Mouse (Mus musculus) retina, postnatal 1 day (tissue): ENCODE data around the gene Nid1.
"Not testable (repeated sequence)": the region's sequence is repeated elsewhere in the genome, so short reads cannot be mapped to it uniquely, and the experiment has no call there.

ENCODE experiments used
- DNase-seq: peaks from one replicate; pipeline ENCODE4 v3.0.0-alpha.2; 2012

The Nid1 gene

DNA sequence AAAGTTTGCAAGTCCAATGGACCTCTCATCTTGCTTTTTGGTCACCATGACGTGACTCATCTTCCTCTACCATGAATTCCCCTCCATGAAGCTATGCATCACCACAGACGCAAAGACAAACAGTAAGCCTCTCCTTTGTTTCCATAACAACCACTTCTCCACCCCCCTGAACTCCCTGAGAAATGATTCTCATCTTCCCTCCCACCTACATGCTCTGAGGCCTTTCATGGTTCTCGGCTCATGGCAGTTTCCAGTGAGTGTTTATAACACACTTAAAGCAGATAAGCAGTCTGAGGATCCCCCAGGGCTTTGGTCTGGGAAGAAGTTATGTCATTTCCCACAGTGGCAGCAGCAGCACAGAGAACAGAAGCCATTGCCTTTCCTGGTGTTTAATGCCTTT lies 56.2 kb downstream of the Nid1 start:
- DNase-seq = no peak

DNA sequence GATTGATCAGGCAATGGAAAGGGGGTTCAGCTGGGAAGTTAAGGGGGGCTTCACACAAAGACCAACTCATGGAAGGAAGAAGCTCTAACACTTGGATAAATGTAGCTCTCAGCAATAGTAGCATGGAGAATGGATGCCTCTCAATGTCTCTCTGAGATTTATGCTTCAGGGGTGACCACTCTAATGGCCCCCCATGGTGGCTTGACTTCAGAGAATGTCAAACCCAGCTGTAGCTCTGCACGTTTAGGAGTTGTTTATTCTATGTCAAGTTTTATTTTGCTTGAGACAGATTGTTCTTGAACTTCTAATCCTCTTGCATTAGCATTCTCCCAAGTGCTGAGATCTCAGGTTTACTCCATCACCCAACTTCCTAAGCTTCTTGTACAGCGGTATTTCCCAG lies 60.7 kb downstream of the Nid1 start:
- DNase-seq = no peak

GRCm38 (mm10) chr13:13502406-13502805 lies 65.1 kb downstream of the Nid1 start:
- DNase-seq = no peak

GRCm38 (mm10) chr13:13503695-13504386 lies 66.5 kb downstream of the Nid1 start:
- DNase-seq = no peak

DNA sequence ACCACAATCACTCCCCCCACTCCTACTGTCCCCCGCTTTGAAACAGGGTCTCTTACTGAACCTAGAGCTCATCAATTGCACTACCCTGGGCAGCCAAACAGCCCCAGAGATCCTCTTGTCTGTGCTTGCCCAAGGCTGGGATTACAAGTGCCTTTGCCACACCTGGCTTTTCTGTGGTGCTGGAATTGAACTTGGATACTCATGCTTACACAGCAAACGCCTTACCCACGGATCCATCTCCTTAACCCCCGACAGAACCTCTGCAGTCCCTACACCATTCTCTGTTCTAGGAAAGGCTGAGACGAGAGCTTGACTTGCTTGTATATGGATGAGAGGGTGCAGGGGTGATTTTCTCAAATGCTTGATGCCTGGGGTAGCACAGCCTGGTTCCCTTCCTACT lies 67.7 kb downstream of the Nid1 start:
- DNase-seq = no peak

- no peak for DNase-seq
These were observed 69.2 kb downstream of the Nid1 start for GRCm38 (mm10) chr13:13506556-13506955.

- no peak for DNase-seq
These were observed 77.5 kb downstream of the Nid1 start for GRCm38 (mm10) chr13:13514861-13515260.

DNA sequence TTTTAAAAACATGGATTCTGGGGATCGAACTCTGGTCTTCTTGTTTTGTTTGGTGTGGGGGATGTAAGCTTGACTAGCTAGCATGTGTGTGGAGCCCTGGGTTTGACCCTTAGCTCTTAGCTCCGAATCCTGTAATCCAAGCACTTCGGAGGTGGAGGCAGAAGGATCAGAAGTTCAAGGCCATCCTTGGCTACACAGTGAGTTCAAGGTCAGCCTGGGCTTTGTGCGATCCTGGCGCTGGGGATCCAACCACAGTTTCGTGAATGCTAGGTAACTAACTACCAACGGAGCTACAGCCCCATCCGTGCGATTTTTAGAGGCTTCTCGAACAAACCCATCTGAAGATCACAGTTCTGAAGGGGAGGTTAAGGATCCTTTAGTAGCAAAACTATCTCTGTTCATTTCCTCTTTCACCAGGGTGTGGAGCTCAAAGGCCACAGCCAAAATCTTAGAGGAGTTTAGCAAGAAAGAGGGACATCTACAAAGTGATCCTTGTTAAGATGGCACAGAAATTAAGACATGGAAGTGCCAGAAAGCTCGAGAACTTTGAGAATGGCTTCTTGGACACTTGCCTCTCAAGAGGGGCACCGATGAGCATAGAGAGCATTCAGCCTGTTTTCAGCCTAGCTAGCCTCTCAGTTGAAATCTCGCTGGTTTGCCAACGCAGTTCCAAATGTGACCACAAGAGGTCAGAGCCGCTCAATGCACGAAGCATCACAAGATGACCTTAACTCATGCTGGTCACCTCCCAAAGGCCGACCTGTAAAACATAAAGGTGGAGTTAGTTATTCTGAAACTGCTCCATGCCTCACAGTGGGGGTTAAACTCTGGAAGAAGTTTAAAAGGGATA lies 79.2 kb downstream of the Nid1 start:
- DNase-seq = peak; percentile 81

DNA sequence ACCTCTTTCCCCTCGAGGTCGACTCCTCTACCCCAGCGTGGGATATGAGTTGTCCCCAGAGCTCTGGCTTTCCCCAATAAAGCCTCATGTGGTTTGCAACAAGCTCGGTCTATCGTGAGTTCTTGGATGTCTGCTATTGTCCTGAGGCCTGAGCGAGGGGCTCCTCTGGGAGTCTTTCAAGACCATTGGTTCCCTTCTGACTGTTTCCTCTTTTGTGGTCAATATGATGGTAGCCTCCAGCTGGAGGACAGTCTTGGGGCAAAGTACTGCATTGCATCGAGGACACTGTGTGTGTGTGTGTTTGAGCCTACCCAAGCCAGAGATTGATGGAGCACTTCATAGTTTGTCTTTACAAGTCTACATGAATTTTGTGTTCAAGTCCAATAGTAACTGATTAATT lies 80.8 kb downstream of the Nid1 start:
- DNase-seq = no peak

DNA sequence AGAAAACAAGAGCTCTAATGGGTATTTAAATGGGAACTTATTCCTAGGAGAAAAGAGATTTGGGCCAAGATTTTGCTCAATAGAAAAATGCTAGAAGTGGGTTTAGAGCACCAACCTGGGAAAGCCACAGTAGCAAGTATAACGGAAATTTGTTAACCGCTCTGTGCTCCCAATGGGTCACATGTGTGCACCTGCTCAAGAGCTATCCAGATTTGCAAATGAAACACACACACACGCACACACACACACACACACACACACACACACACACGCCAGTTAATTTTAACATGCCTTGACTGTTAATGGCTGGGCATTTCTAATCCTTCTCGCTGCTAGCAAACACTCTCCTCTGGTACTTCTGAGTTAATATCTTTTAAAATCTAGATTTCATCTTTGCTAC lies 83.1 kb downstream of the Nid1 start:
- no peak for DNase-seq

DNA sequence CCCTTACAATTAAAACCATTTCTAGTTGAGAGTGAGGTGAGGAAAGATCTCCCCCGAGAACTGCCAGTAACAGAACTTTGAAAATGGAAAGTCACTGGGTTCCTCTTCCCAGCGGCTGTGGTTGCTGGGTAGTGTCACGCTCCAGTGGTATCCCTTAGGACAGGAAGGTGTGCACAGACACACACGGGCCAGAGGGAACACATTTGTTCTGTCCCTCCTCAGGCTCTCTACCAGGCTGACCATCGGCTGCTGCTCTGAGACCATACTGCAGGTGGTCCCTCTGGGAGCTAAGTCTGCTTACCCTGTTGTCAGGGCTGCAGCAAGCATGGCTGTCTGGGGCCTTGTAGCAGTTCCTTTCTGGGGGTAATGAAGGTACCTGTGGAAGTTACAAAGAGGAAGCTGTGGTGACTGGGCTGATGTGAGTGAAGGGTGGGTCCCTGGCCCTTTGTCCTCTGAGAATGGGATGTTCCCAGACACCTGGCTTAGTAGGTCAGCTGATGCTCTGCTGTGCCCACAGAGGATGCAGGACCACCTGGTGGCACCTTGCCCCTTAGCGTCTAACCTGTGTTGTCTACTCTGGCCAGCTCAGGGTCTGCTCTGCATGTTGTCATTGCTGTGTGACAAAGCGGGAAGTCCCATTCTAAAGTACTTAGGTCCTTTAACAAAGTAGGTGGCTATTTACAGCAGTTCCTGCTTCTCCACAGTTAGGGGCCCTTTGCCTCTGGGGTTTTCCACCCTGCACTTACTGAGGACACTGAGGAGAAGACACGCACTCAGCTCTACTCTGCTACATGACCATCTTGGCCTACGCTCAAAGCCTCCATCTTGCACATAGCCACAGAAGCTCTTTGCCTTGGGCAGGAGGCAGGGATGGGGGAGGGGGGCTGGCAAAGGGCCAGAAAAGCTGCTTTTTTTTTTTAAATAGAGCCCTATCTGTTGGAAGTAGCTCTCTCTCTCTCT lies 86.6 kb downstream of the Nid1 start:
- DNase-seq = peak; percentile 24

DNA sequence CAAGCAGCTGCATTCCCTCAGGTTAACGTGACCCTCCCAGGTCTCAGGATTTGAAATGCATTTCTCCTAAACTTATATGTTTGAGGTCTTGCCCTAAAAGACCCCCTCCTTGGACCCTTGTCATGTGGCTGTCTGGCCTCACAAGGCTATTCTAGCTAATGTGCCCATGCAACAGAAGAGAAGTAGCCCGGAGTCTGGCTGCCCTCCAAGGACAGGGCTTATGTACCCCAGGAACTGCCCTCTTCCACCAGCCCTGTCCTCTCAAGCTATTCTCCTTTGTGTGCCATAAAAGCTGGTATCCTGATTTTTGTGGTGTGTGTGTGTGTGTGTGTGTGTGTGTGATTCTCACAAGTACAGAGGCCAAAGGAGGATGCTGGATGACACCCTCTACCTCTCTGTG lies 87.9 kb downstream of the Nid1 start:
- DNase-seq = no peak

GRCm38 (mm10) chr13:13525877-13526276 lies 88.5 kb downstream of the Nid1 start:
- DNase-seq = no peak

DNA sequence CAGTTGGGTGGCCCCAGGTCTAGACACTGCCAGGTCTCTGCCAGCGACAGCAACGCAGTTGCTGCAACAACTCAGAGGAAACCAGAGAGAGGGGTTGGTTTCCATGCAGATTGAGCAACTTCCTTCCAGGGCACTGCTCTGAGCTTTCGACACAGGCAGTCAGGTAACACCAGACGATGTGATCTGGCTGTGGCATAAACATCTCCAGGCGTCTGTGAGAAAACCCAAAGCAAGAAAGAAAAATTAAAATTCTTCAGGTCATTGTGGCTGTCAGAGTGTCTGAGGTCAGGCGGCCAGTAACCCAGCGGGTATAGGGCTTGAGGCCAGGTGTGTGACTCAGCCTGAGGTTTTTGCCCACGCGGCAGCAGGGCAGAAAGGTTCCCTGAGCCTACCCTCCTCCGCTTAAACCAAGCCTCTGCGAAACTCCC lies 91.8 kb downstream of the Nid1 start:
- DNase-seq = no peak

GRCm38 (mm10) chr13:13530913-13531312 lies 93.6 kb downstream of the Nid1 start:
- no peak for DNase-seq

DNA sequence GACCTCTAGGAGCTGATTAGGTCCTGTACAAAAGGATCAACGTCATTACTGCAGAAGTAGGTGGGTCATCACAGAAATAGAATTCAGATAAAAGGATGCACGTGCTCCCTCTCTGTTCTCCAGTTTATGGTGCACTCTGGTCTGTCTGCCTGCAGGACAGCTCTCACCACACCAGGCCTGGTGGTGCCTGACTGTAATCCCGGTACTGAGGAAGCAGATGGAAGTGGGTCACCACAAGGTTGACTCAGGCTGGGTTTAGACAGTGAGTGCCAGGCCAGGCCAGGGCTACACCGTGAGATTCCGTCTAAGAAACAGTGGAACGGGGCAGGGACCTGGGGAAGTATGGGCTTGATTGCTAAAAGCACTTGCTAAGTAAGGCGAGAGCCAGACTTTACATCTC lies 94.6 kb downstream of the Nid1 start:
- no peak for DNase-seq

DNA sequence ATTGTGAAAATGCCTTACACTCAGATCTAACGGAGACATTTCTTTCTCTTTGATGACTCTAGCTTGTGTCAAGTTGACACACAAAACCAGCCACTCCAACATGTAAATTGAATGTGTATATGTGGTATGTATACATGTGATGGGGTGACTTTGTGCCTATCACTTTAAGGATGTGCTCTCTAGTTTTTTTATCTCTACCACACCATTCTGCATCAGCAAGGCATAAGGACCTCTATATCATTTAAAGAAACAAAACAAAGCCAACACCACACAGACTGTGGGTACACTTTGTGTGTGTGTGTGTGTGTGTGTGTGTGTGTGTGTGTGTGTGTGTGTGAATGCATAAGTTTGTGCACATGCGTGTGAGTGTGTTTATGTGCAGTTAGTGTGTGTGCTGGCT lies 99.2 kb downstream of the Nid1 start:
- no peak for DNase-seq

DNA sequence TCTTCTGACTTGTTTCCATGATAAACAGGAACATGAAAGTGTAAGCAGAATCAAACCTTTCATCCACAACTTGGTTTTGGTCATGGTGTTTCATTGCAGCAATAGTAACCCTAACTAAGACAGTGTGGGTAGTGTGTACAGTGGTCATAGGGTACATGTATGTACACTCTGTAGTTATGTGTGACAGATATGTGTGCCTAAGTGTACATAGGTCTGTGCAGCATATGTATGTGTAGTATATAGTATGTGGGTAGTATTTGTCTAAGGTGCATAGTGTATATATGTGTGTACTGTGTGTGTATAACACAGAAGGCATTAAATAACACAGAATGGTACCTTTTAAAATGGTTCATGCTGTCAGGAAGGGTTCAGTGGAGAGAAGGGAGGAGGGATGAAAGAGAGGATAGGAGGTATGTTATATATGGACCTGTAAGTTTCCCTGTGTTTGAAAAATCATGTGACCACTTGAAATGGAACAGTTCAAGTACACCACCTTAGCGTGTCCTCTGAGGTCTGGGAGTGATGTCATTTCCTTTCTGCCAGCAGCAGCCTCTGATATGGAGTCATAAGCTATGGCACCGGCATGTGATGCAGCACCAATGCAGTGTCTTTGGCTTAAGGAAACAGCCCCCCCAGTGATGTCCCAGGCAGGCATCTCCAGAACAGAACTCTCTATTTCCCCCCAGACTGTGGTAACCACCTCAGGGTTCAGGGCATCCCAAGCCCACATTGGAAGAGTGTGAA lies 100.1 kb downstream of the Nid1 start:
- no peak for DNase-seq

DNA sequence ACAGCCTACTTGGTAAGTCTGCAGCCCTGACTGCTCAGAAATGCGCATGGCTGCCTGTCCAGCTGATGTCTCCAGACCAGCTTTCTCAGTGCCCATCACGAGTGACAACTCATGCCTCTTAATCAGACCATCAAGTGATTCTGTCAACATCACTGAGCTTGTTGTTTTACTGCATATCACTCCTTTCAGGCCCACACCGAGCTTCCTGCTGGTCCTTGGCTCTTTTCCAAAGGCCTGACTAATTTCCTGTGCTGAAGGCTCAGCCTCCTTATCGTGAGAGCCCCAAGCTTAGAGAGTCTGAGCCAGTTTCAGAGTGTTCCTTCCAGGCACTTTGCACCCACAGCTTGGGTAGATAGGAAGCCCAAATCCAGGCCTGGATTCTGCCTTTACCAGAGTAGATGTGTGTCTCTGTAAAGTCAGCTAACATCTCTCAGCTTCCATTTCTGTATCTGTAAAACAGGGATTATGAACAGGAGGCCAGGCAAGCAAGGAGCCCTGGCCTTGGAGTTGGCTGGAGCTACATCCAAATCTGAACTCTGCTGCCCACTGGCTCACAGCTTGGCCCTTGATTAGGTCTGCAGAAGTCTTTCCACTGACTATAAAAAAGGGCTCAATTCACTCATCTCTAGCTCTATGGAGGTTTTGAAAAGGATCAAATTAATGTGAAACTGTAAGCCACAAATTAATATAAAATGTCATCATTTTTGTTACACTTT lies 101.4 kb downstream of the Nid1 start:
- DNase-seq = peak; percentile 21

GRCm38 (mm10) chr13:13543073-13543472 lies 105.7 kb downstream of the Nid1 start:
- not testable (repeated sequence) for DNase-seq

- no peak for DNase-seq
These were observed 109.4 kb downstream of the Nid1 start for GRCm38 (mm10) chr13:13546792-13547191.

GRCm38 (mm10) chr13:13547889-13548288 lies 110.5 kb downstream of the Nid1 start:
- no peak for DNase-seq
